Mouse (Mus musculus): ENCODE results near the gene Ehf. TPM values are rescaled to one million over a fixed set of nuclear protein-coding genes. Genes with fewer than 3 reads are reported as not detected.
A peak's percentile ranks its signal among the peaks of the same experiment; 100 is the strongest.

Ehf gene
- polyA plus RNA-seq, 2 experiments = 0.50 to 0.58 TPM

DNA sequence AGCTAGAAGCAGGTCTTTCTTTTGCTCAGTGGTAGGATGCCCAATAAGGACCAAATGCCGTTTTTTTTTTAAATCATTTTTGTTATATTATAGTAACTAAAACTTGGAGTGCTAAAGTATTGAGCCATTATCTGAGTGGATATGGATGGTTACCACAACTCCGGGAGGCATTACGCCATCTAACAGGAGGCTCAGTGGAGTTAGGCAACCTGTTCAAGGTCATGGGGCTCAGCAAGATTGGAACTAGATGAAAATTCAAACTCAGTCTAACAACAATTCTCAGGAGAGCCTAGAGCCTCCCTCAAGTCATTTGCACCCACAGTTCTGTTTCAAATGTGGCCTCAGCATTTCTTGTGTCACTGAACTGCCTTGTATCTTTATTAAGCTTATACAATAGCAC lies 12.9 kb downstream of the Ehf start:
- TF ChIP-seq POLR2A (IDR thresholded peaks at IDR 0.05; ENCODE audit: borderline replicate concordance, extremely low read depth, insufficient read depth, insufficient read length) = no peak
- no peak for DNase-seq (ENCODE audit: low spot score)
- no peak for ATAC-seq (ENCODE audit: low FRiP score, low read depth)
- no peak overlapping the region for H3K27ac ChIP-seq (replicated peaks; ENCODE audit: low read depth, low read length)
- no peak overlapping the region for H3K4me2 ChIP-seq (replicated peaks; ENCODE audit: low read depth, low read length, severe bottlenecking)
- no peaks in the 10 kb centered on the region for H3K36me3 ChIP-seq (ENCODE audit: control insufficient read depth, insufficient read depth, low read length)
- H3K9me3 ChIP-seq (ENCODE audit: control insufficient read depth, low read length) = no peaks in the 10 kb centered on the region
- H3K4me1 ChIP-seq (ENCODE audit: control insufficient read depth, insufficient read depth, low read length) = peaks cover 12% of the 10 kb centered on the region
- WGBS = 96% methylated on average over 3 of the region's 3 CpGs
- no peaks in the 10 kb centered on the region; the same call in 1 of the 2 replicates for H3K27me3 ChIP-seq (ENCODE audit: control insufficient read depth, insufficient read depth, low read length)
- no peak overlapping the region for H3K9ac ChIP-seq (ENCODE audit: low read depth, low read length, severe bottlenecking)
- no peak overlapping the region for H3K4me3 ChIP-seq (replicated peaks; ENCODE audit: low read length)

DNA sequence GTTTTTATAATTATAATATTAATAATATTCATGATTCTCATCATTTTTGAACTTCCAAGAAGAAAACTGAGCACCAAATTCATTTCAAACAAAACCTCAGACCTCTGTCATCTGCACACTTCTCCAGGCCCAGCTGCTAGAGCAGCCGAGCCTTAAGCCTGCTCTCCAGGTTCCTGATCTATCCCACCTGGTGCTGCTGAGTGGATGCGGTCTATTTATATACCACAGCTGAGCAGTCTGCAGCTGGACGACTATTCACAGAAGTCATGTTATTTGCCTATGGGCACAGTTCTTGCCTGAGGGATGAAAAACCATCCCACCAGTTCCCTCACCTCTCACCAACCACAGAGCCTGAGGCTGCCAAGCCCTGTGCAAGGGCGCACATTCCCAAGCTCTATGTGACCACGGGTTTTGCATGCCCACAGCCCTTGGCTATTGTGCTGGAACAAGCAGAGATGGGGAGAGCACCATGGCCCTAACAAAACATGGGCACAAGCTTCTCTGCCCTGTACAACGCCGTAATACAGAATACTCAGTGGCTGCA lies 13.6 kb downstream of the Ehf start:
- no peaks in the 10 kb centered on the region for H3K9me3 ChIP-seq (ENCODE audit: control insufficient read depth, low read length)
- ATAC-seq (ENCODE audit: low FRiP score, low read depth) (peak; percentile 83), DNase-seq (ENCODE audit: low spot score) (peak; percentile 49)

DNA sequence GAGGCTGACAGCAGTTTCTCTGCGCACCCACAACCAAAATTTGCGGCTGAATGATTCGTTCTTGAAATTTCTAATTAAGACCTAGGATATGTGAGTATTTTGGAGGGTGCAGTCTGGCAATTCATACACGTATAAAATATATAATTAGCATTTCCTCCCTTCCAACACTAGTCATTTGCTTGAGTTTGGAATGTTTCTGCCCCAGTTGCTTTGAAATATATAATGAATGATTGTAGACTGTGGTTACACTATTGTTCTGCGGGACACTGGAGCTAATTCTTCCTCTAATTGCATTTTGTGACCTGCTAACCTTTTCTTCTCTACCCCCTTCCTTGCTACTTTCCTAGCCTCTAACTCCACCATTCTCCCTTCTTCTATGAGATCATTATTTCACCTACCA lies 15.4 kb downstream of the Ehf start:
- Histone ChIP-seq H3K36me3 (ENCODE audit: control insufficient read depth, insufficient read depth, low read length) (no peaks in the 10 kb centered on the region), H3K4me2 (replicated peaks; ENCODE audit: low read depth, low read length, severe bottlenecking) (no peak overlapping the region), H3K27ac (replicated peaks; ENCODE audit: low read depth, low read length) (no peak overlapping the region), H3K9ac (ENCODE audit: low read depth, low read length, severe bottlenecking) (no peak overlapping the region), H3K4me1 (ENCODE audit: control insufficient read depth, insufficient read depth, low read length) (peaks cover 16% of the 10 kb centered on the region), H3K27me3 (ENCODE audit: control insufficient read depth, insufficient read depth, low read length) (no peaks in the 10 kb centered on the region; the same call in 1 of the 2 replicates), H3K9me3 (ENCODE audit: control insufficient read depth, low read length) (no peaks in the 10 kb centered on the region), H3K4me3 (replicated peaks; ENCODE audit: low read length) (no peak overlapping the region)
- DNase-seq (ENCODE audit: low spot score) (no peak), ATAC-seq (ENCODE audit: low FRiP score, low read depth) (no peak)
- 84% methylated on average over 5 of the region's 5 CpGs for WGBS
- no peak for TF ChIP-seq POLR2A (IDR thresholded peaks at IDR 0.05; ENCODE audit: borderline replicate concordance, extremely low read depth, insufficient read depth, insufficient read length)

More for the DNA sequence above, 13.6 kb downstream of the Ehf start:
- no peak overlapping the region for H3K27ac ChIP-seq (replicated peaks; ENCODE audit: low read depth, low read length)
- H3K27me3 ChIP-seq (ENCODE audit: control insufficient read depth, insufficient read depth, low read length) = no peaks in the 10 kb centered on the region; the same call in 1 of the 2 replicates
- no peak overlapping the region for H3K9ac ChIP-seq (ENCODE audit: low read depth, low read length, severe bottlenecking)
- no peaks in the 10 kb centered on the region for H3K36me3 ChIP-seq (ENCODE audit: control insufficient read depth, insufficient read depth, low read length)
- no peak overlapping the region for H3K4me3 ChIP-seq (replicated peaks; ENCODE audit: low read length)
- 44% methylated on average over 7 of the region's 7 CpGs for WGBS
- peaks cover 16% of the 10 kb centered on the region for H3K4me1 ChIP-seq (ENCODE audit: control insufficient read depth, insufficient read depth, low read length)
- H3K4me2 ChIP-seq (replicated peaks; ENCODE audit: low read depth, low read length, severe bottlenecking) = no peak overlapping the region
- no peak for TF ChIP-seq POLR2A (IDR thresholded peaks at IDR 0.05; ENCODE audit: borderline replicate concordance, extremely low read depth, insufficient read depth, insufficient read length)

DNA sequence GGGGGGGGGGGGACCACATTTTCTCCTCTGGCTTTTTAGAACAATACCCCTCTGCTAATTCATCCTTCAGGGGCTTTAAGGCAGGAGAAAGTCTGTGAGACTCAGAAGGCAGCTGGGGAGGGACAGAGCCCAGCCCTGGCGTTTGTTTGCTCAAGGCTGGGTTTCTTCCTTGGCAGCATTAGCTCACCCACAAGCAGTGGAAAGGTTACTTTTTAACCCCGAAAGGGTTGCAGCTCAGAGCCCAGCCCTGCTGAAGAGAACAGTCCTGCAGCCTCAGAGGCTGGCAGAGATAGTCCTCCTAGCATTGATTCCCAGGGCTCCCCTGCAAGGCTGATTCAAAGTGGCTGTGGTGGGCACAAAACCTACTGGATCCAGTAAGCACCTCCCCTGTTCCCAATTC lies 17.5 kb downstream of the Ehf start:
- no peak for DNase-seq (ENCODE audit: low spot score)
- WGBS = 40% methylated on average over 2 of the region's 2 CpGs
- Histone ChIP-seq H3K4me3 (replicated peaks; ENCODE audit: low read length) (no peak overlapping the region), H3K9ac (ENCODE audit: low read depth, low read length, severe bottlenecking) (no peak overlapping the region), H3K27ac (replicated peaks; ENCODE audit: low read depth, low read length) (peak overlapping the region; percentile 19; the same call in 1 of the 2 replicates), H3K4me1 (ENCODE audit: control insufficient read depth, insufficient read depth, low read length) (peaks cover 16% of the 10 kb centered on the region), H3K27me3 (ENCODE audit: control insufficient read depth, insufficient read depth, low read length) (no peaks in the 10 kb centered on the region; the same call in 1 of the 2 replicates), H3K9me3 (ENCODE audit: control insufficient read depth, low read length) (no peaks in the 10 kb centered on the region), H3K4me2 (replicated peaks; ENCODE audit: low read depth, low read length, severe bottlenecking) (no peak overlapping the region), H3K36me3 (ENCODE audit: control insufficient read depth, insufficient read depth, low read length) (no peaks in the 10 kb centered on the region)
- TF ChIP-seq POLR2A (IDR thresholded peaks at IDR 0.05; ENCODE audit: borderline replicate concordance, extremely low read depth, insufficient read depth, insufficient read length) = no peak
- ATAC-seq (ENCODE audit: low FRiP score, low read depth) = 0 out of 2 replicates have a peak, but pooled peaks have one; percentile 42

DNA sequence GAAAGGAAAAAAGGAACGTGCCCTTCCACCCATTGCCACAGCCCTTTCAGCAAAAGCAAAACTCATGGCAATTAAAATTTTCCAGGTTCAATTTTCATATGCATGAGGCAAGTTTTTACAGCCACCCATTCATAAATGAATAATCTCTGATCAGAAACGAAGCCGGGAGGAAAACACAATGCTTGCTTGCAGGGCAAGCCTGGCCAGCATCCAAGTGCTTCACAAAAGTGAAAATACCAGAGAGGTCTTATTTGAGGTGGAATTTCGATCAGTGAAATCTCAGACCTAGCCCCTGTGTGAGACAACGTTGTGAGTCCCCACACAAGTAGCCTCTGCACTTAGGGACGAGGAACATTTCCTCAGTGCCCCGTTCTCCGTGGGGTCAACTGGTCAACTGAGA lies 19.3 kb downstream of the Ehf start:
- ATAC-seq (ENCODE audit: low FRiP score, low read depth) (no peak), DNase-seq (ENCODE audit: low spot score) (no peak)
- Histone ChIP-seq H3K27ac (replicated peaks; ENCODE audit: low read depth, low read length) (no peak overlapping the region), H3K4me1 (ENCODE audit: control insufficient read depth, insufficient read depth, low read length) (peaks cover 16% of the 10 kb centered on the region), H3K4me3 (replicated peaks; ENCODE audit: low read length) (no peak overlapping the region), H3K27me3 (ENCODE audit: control insufficient read depth, insufficient read depth, low read length) (no peaks in the 10 kb centered on the region), H3K36me3 (ENCODE audit: control insufficient read depth, insufficient read depth, low read length) (no peaks in the 10 kb centered on the region), H3K9ac (ENCODE audit: low read depth, low read length, severe bottlenecking) (no peak overlapping the region), H3K9me3 (ENCODE audit: control insufficient read depth, low read length) (no peaks in the 10 kb centered on the region), H3K4me2 (replicated peaks; ENCODE audit: low read depth, low read length, severe bottlenecking) (no peak overlapping the region)
- 52% methylated on average over 8 of the region's 8 CpGs for WGBS
- no peak for TF ChIP-seq POLR2A (IDR thresholded peaks at IDR 0.05; ENCODE audit: borderline replicate concordance, extremely low read depth, insufficient read depth, insufficient read length)
